Mouse (Mus musculus) regulatory T cell (primary cell): ENCODE results near the gene Zkscan16.

Experiments used
- in situ Hi-C: fragments of 300-600 bp; cut with MboI, MseI; formaldehyde crosslinking; loops from one replicate; pipeline ENCODE4 v1.15.1; 2025; ENCODE audit warnings: high pct_unique_total_duplicates

The Zkscan16 gene

GRCm38 (mm10) chr4:58935846-58936245, 7.6 kb upstream of the Zkscan16 start:
- in situ Hi-C loops: no loop called here

- in situ Hi-C loops: no loop called here
Observed at GRCm38 (mm10) chr4:58941638-58942037, 1.8 kb upstream of the Zkscan16 start.

- in situ Hi-C loops: no loop called here
Observed at GRCm38 (mm10) chr4:58942942-58943341, 486 bp upstream of the Zkscan16 start.

GRCm38 (mm10) chr4:58944206-58944553, 752 bp downstream of the Zkscan16 start:
- in situ Hi-C loops: no loop called here

- in situ Hi-C loops: no loop called here
Observed at GRCm38 (mm10) chr4:58944695-58945094, 1.3 kb downstream of the Zkscan16 start.

GRCm38 (mm10) chr4:58948391-58948790, 5.0 kb downstream of the Zkscan16 start:
- in situ Hi-C loops: no loop called here

- in situ Hi-C loops: no loop called here
Observed at GRCm38 (mm10) chr4:58952630-58953029, 9.2 kb downstream of the Zkscan16 start.

GRCm38 (mm10) chr4:58961719-58962118, 18.3 kb downstream of the Zkscan16 start:
- in situ Hi-C loops: loop anchor here (10.0 kb wide), 1 partner anchor 677 kb away; the partner anchor contains the start of gene Musk

GRCm38 (mm10) chr4:58963271-58963670, 19.8 kb downstream of the Zkscan16 start:
- in situ Hi-C loops: loop anchor here (10.0 kb wide), 1 partner anchor 678 kb away; the partner anchor contains the start of gene Musk

- in situ Hi-C loops: loop anchor here (10.0 kb wide), 1 partner anchor 680 kb away; the partner anchor contains the start of gene Musk
Observed at GRCm38 (mm10) chr4:58965136-58965535, 21.7 kb downstream of the Zkscan16 start.

- in situ Hi-C loops: no loop called here
Observed at GRCm38 (mm10) chr4:58970678-58971077, 27.2 kb downstream of the Zkscan16 start.

GRCm38 (mm10) chr4:58975711-58976110, 32.3 kb downstream of the Zkscan16 start:
- in situ Hi-C loops: no loop called here

GRCm38 (mm10) chr4:58981421-58981820, 38.0 kb downstream of the Zkscan16 start:
- in situ Hi-C loops: no loop called here

GRCm38 (mm10) chr4:58982806-58983205, 39.4 kb downstream of the Zkscan16 start:
- in situ Hi-C loops: no loop called here

- in situ Hi-C loops: no loop called here
Observed at GRCm38 (mm10) chr4:58985157-58985648, 41.8 kb downstream of the Zkscan16 start.

GRCm38 (mm10) chr4:58986540-58987190, 43.2 kb downstream of the Zkscan16 start, which contains the start of gene Ptgr1:
Gene Ptgr1 (minus strand): TSS chr4:58987119.
- in situ Hi-C loops: no loop called here

- in situ Hi-C loops: no loop called here
Observed at GRCm38 (mm10) chr4:58989303-58989898, 46.0 kb downstream of the Zkscan16 start.

- in situ Hi-C loops: no loop called here
Observed at GRCm38 (mm10) chr4:58990609-58991434, 47.4 kb downstream of the Zkscan16 start.

- in situ Hi-C loops: no loop called here
Observed at GRCm38 (mm10) chr4:58992195-58992594, 48.8 kb downstream of the Zkscan16 start.

- in situ Hi-C loops: loop anchor here (5.0 kb wide), 1 partner anchor 43 kb away; the partner anchor contains the start of gene Gng10
Observed at GRCm38 (mm10) chr4:58994762-58995161, 51.3 kb downstream of the Zkscan16 start, which contains the start of gene Dnajc25. Gene Dnajc25 (plus strand): TSS chr4:58995062.

GRCm38 (mm10) chr4:58995251-58995693, 51.8 kb downstream of the Zkscan16 start:
- in situ Hi-C loops: loop anchor here (5.0 kb wide), 1 partner anchor 42 kb away; the partner anchor contains the start of gene Gng10

GRCm38 (mm10) chr4:58997081-58997480, 53.7 kb downstream of the Zkscan16 start:
- in situ Hi-C loops: loop anchor here (5.0 kb wide), 1 partner anchor 40 kb away; the partner anchor contains the start of gene Gng10
